ENCODE assay signal across 8 mouse cellular contexts in genomic region chr5:105868593-105868992, GRCm38 (mm10). TPM values are rescaled to one million over a fixed set of nuclear protein-coding genes. Genes with fewer than 3 reads are reported as not detected.
DNase-seq lines count a peak whose midpoint lies in the region; ATAC-seq lines count a peak whose summit lies in the region.

No protein-coding gene starts in this region.

- peak; percentile 66; the same call in 1 of the 2 replicates for ATAC-seq in hindbrain, embryonic 15.5 days (ENCODE audit: low FRiP score, low read depth)
- ATAC-seq in megakaryocyte, adult 5-6 weeks (ENCODE audit: poor library complexity, severe bottlenecking): peak; percentile 91

- no peaks in the 10 kb centered on the region for H3K27me3 ChIP-seq in hindbrain, embryonic 15.5 days

- no peak overlapping the region for H3K4me2 ChIP-seq in hindbrain, embryonic 15.5 days

- peak; percentile 84 for DNase-seq in ZHBTc4 (ENCODE audit: low read depth, low spot score)
- DNase-seq in cerebellum, postnatal 10 days: peak; percentile 92 to 93
- DNase-seq in frontal cortex, postnatal 36 days (ENCODE audit: low spot score in 2 of 2): peak; percentile 81 to 85
- DNase-seq in layer of hippocampus, postnatal 25 days (ENCODE audit: extremely low spot score in 1 of 2, low spot score in 1 of 2): peak; percentile 60 to 92
- peak; percentile 88 to 92 for DNase-seq in right cerebral cortex, adult 2 months (ENCODE audit: low spot score in 2 of 2)
- DNase-seq in urinary bladder, postnatal 25 days (ENCODE audit: low spot score): peak; percentile 79

- H3K4me1 ChIP-seq in hindbrain, embryonic 15.5 days (replicated peaks): peaks cover 12% of the 10 kb centered on the region; the same call in 1 of the 2 replicates

- no peak overlapping the region for H3K27ac ChIP-seq in hindbrain, embryonic 15.5 days (replicated peaks)

- 30% methylated on average over 3 of the region's 3 CpGs for WGBS in hindbrain, embryonic 15.5 days

- no peak overlapping the region for H3K9ac ChIP-seq in hindbrain, embryonic 15.5 days

- H3K4me3 ChIP-seq in hindbrain, embryonic 15.5 days: no peak overlapping the region

- H3K36me3 ChIP-seq in hindbrain, embryonic 15.5 days: no peaks in the 10 kb centered on the region

- no peaks in the 10 kb centered on the region for H3K9me3 ChIP-seq in hindbrain, embryonic 15.5 days

RNA-seq across cellular contexts. Expression of gene Zfp326, which starts 7.8 kb away (rescaled TPM):
- polyA plus RNA-seq in hindbrain, embryonic 15.5 days (2015; fragmentation: Nextera tagmentation; extraction: Ambion mirVana): 43.0 and 54.0 TPM in 2 replicates
- 10 to 100 TPM; 29.3 to 35.5 TPM for total RNA-seq in layer of hippocampus, postnatal 25 days (2021)
- total RNA-seq in megakaryocyte, adult 5-6 weeks (2015): 21.2 and 32.9 TPM in 2 replicates
- total RNA-seq in megakaryocyte, adult 5-6 weeks (2017): 21.3 and 27.6 TPM in 2 replicates
